Mouse (Mus musculus) neural tube, embryonic 11.5 days (tissue): Measurements from ENCODE around the gene Llcfc1. TPM values are rescaled to one million over a fixed set of nuclear protein-coding genes. Genes with fewer than 3 reads are reported as not detected.

Experiments
- ATAC-seq: fragments of 200-750 bp; cut with Nextera tagmentation; 2 replicates; pipeline ENCODE4 v1.8.0; 2017; ENCODE audit warnings: moderate number of reproducible peaks, mild to moderate bottlenecking, moderate TSS enrichment, moderate library complexity; ENCODE audit not compliant: insufficient read depth, low FRiP score, low TSS enrichment
- DNase-seq: peaks from one replicate; pipeline ENCODE4 v3.0.0-alpha.2; 2015; ENCODE audit warnings: low spot score
- H3K27ac ChIP-seq: fragments of 300-500 bp; sonication (generic); 2 replicates; pipeline ENCODE4 v1.5.1; 2014; ENCODE audit warnings: low read depth, mild to moderate bottlenecking, low read length
- H3K27me3 ChIP-seq: fragments of 300-500 bp; sonication (generic); 2 replicates; pipeline ENCODE4 v1.6.1; 2014; ENCODE audit warnings: mild to moderate bottlenecking, low read length, mixed read lengths; ENCODE audit not compliant: control insufficient read depth, insufficient read depth
- H3K36me3 ChIP-seq: fragments of 300-500 bp; sonication (generic); 2 replicates; pipeline ENCODE4 v1.6.1; 2014; ENCODE audit warnings: mild to moderate bottlenecking, low read length, moderate library complexity, mixed read lengths; ENCODE audit not compliant: control insufficient read depth, insufficient read depth
- H3K4me1 ChIP-seq: fragments of 300-500 bp; sonication (generic); 2 replicates; pipeline ENCODE4 v1.6.1; 2014; ENCODE audit warnings: low read length, mixed read lengths; ENCODE audit not compliant: control insufficient read depth, insufficient read depth
- H3K4me2 ChIP-seq: fragments of 300-500 bp; sonication (generic); 2 replicates; pipeline ENCODE4 v1.6.1; 2014; ENCODE audit warnings: low read depth, mild to moderate bottlenecking, moderate library complexity
- H3K4me3 ChIP-seq: fragments of 300-500 bp; sonication (generic); 2 replicates; pipeline ENCODE4 v1.5.1; 2014; ENCODE audit warnings: low read depth, low read length
- H3K9ac ChIP-seq: fragments of 300-500 bp; sonication (generic); 2 replicates; pipeline ENCODE4 v1.6.1; 2014; ENCODE audit warnings: mild to moderate bottlenecking, low read length
- H3K9me3 ChIP-seq: fragments of 300-500 bp; sonication (generic); 2 replicates; pipeline ENCODE4 v1.6.1; 2016; ENCODE audit warnings: low read length; ENCODE audit not compliant: control insufficient read depth
- WGBS: fragments of 180-500 bp; shearing (Covaris S2); extraction: QIAGEN DNeasy Blood & Tissue Kit; methylation state at CpG from one replicate; pipeline ENCODE4 v1.1.7; 2014; 5-methylcytosine and 5-hydroxymethylcytosine counted together
- polyA plus RNA-seq: library from polyadenylated mRNA; unstranded; fragments of >200 nt; fragmentation: Nextera tagmentation; extraction: Ambion mirVana; gene quantifications from 2 replicates; pipeline ENCODE4 v1.2.1, GENCODE M21; 2014

Gene Llcfc1
- polyA plus RNA-seq, 1 experiment from 2014 or later, result not detected

DNA sequence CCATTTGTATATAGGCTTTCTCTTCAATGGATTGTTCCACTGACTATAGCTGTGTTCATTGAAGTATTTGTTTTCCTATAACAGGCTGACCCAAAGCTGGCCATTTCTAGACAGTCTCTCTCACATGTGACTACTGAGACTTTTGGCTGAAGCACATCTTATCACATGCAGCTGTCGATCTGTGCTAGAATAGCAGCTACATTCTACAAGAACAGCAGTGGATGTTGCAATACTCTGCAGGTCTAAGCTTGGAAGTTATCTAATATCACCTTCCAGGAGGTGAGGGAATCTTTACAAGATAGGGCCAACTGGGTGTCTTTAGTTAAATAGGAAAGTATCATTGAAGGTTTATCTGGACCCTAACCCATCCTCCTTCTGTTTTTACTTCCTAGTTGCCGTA lies 37.2 kb downstream of the Llcfc1 start:
- ATAC-seq (no peak), DNase-seq (no peak)
- no peak overlapping the region for H3K27ac ChIP-seq
- no peaks in the 10 kb centered on the region for H3K36me3 ChIP-seq
- no peak overlapping the region for H3K9ac ChIP-seq
- H3K4me2 ChIP-seq, result no peak overlapping the region
- H3K27me3 ChIP-seq, result no peaks in the 10 kb centered on the region
- WGBS, result 91% methylated on average over 2 of the region's 2 CpGs
- H3K4me1 ChIP-seq, result no peaks in the 10 kb centered on the region
- no peaks in the 10 kb centered on the region for H3K9me3 ChIP-seq
- H3K4me3 ChIP-seq, result no peak overlapping the region

GRCm38 (mm10) chr6:41727989-41728609 lies 43.9 kb downstream of the Llcfc1 start:
- Histone ChIP-seq H3K36me3 (no peaks in the 10 kb centered on the region), H3K9ac (no peak overlapping the region), H3K4me3 (no peak overlapping the region), H3K9me3 (no peaks in the 10 kb centered on the region), H3K27me3 (no peaks in the 10 kb centered on the region), H3K27ac (no peak overlapping the region), H3K4me2 (no peak overlapping the region), H3K4me1 (no peaks in the 10 kb centered on the region)
- no peak for ATAC-seq
- no peak for DNase-seq
- WGBS, result 90% methylated on average over 1 of the region's 1 CpGs

- ATAC-seq (no peak), DNase-seq (no peak)
- Histone ChIP-seq H3K27ac (no peak overlapping the region), H3K27me3 (no peaks in the 10 kb centered on the region), H3K4me2 (no peak overlapping the region), H3K36me3 (no peaks in the 10 kb centered on the region), H3K9ac (no peak overlapping the region), H3K4me1 (no peaks in the 10 kb centered on the region), H3K9me3 (no peaks in the 10 kb centered on the region), H3K4me3 (no peak overlapping the region)
- WGBS, result 91% methylated on average over 5 of the region's 5 CpGs
Measured at GRCm38 (mm10) chr6:41734719-41735470, 50.7 kb downstream of the Llcfc1 start.

Other genes starting within 250 kb of the Llcfc1 start
- gene Gm10334, start 238.3 kb upstream of the Llcfc1 start, polyA plus RNA-seq, result not detected in 2 replicates
- not detected in 2 replicates for gene Prss1, start 225.5 kb upstream of the Llcfc1 start, polyA plus RNA-seq
- not detected in 2 replicates for gene Prss2, start 162.6 kb upstream of the Llcfc1 start, polyA plus RNA-seq
- 10.4 and 10.8 TPM in 2 replicates for gene Ephb6, start 78.9 kb upstream of the Llcfc1 start, polyA plus RNA-seq
- 0.31 and 0.37 TPM in 2 replicates for gene Trpv6, start 48.0 kb upstream of the Llcfc1 start, polyA plus RNA-seq
- not detected in 2 replicates for gene Trpv5, start 3.7 kb upstream of the Llcfc1 start, polyA plus RNA-seq
- gene Kel, start 19.9 kb downstream of the Llcfc1 start, polyA plus RNA-seq, result 7.7 and 9.4 TPM in 2 replicates
- gene Olfr459, start 90.7 kb downstream of the Llcfc1 start, polyA plus RNA-seq, result not detected in 2 replicates
- not detected in 2 replicates for gene Pip, start 163.1 kb downstream of the Llcfc1 start, polyA plus RNA-seq
- not detected in 2 replicates for gene Sval2, start 168.6 kb downstream of the Llcfc1 start, polyA plus RNA-seq